Mouse (Mus musculus): ENCODE data around the gene Vamp2. TPM values are rescaled to one million over a fixed set of nuclear protein-coding genes. Genes with fewer than 3 reads are reported as not detected.

The Vamp2 gene
- total RNA-seq, 1 experiment = 7.1 TPM

DNA sequence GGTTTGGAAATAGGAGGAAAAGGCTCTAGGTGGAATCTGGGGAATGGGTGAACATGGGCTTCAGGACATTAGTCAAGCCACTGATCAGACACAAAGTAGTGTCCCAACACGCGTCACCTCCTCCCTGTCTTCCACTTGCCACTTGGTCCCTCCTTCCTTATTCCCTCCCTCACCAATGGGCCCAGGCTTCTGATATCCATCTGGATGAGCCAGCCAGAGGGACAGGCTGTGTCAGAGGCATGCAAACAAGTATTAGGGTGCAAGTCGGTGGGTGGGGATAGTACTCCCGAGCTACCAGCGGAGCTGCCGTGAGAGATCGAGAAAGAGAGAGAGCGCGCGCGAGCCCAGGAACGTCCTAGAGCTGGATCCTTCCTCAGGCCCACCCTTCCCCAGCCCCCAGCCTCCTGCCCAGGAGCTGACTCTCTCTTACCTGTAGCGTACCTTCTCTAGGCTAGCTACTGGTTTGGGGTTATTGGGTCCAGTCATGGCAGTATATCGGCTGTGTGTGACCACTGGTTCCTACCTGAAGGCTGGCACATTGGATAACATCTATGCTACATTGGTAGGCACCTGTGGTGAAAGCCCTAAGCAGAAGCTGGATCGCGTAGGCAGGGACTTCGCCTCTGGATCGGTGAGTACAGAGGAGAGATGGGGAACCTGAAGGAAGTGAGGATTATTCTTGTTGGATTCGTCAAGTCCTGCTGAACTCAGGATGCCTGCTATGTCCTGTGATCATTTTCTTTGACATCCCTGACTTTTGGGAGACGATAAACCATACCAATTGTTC is 37.8 kb downstream of the Vamp2 start:
- H3K27ac ChIP-seq (ENCODE audit: insufficient read depth, low read depth, low read length, poor library complexity, severe bottlenecking) = no peak overlapping the region
- no peaks in the 10 kb centered on the region for H3K9me3 ChIP-seq (ENCODE audit: control insufficient read depth, insufficient read depth, low read depth, low read length)
- H3K9ac ChIP-seq (ENCODE audit: insufficient read depth, low read depth, low read length, poor library complexity, severe bottlenecking) = no peak overlapping the region
- DNase-seq (ENCODE audit: low read depth, low spot score) = no peak
- H3K4me3 ChIP-seq (ENCODE audit: insufficient read depth in 1 of 2, low read depth in 1 of 2, low read length in 2 of 2, poor library complexity in 1 of 2, severe bottlenecking in 1 of 2) = peak overlapping the region; percentile 53 to 64
- TF ChIP-seq ZNF384 (IDR thresholded peaks at IDR 0.05; ENCODE audit: low read depth, low read length) = no peak
- H3K4me1 ChIP-seq (ENCODE audit: control insufficient read depth in 2 of 2, insufficient read depth in 2 of 2, low read length in 2 of 2, poor library complexity in 1 of 2) = peaks cover 0 to 8% of the 10 kb centered on the region in 2 experiments; a peak in 1 of 4 replicates
- in situ Hi-C loops (cut with MboI; ENCODE audit: low sequenced_read_pairs in 2 of 2, unreplicated experiment in 2 of 2) = loop anchor here in 1 of 2 experiments (5.0 kb wide), 1 partner anchor 64 kb away; no protein-coding TSS in a partner anchor
- H3K36me3 ChIP-seq (ENCODE audit: control insufficient read depth, insufficient read depth, low read length, poor library complexity, severe bottlenecking) = no peaks in the 10 kb centered on the region

DNA sequence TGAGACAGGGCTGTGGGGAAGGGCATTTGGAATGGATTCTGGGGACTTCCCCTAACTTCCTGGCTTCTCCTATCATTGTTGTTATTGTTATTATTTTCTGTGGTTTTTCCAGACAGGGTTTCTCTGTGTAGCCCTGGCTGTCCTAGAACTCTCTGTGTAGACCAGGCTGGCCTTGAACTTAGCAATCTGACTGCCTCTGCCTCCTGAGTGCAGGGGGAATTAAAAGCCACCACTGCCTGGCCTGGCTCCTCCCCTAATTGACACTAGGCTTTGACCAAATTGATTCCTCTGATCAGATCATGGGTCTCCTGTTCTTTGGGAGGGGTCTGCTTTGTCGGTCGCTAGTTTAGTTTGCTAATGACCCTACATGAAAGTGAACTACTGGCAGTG is 38.4 kb downstream of the Vamp2 start:
- peaks cover 0 to 10% of the 10 kb centered on the region in 2 experiments; a peak in 1 of 4 replicates for H3K4me1 ChIP-seq (ENCODE audit: control insufficient read depth in 2 of 2, insufficient read depth in 2 of 2, low read length in 2 of 2, poor library complexity in 1 of 2)
- H3K36me3 ChIP-seq (ENCODE audit: control insufficient read depth, insufficient read depth, low read length, poor library complexity, severe bottlenecking) = no peaks in the 10 kb centered on the region
- H3K9me3 ChIP-seq (ENCODE audit: control insufficient read depth, insufficient read depth, low read depth, low read length) = no peaks in the 10 kb centered on the region
- H3K9ac ChIP-seq (ENCODE audit: insufficient read depth, low read depth, low read length, poor library complexity, severe bottlenecking) = no peak overlapping the region
- peak overlapping the region in 1 of 2 experiments; percentile 64; a peak in 1 of 4 replicates for H3K4me3 ChIP-seq (ENCODE audit: insufficient read depth in 1 of 2, low read depth in 1 of 2, low read length in 2 of 2, poor library complexity in 1 of 2, severe bottlenecking in 1 of 2)
- no peak overlapping the region for H3K27ac ChIP-seq (ENCODE audit: insufficient read depth, low read depth, low read length, poor library complexity, severe bottlenecking)
- no peak for DNase-seq (ENCODE audit: low read depth, low spot score)
- TF ChIP-seq ZC3H11A (IDR thresholded peaks at IDR 0.05; ENCODE audit: borderline replicate concordance, low read depth, low read length) = no peak
- no peak for TF ChIP-seq ZNF384 (IDR thresholded peaks at IDR 0.05; ENCODE audit: low read depth, low read length)
- TF ChIP-seq MAFK (IDR thresholded peaks at IDR 0.05; ENCODE audit: insufficient read depth, low read depth, low read length) = no peak
- TF ChIP-seq CHD2 (IDR thresholded peaks at IDR 0.05; ENCODE audit: low read depth, low read length) = no peak
- no peak for TF ChIP-seq HCFC1 (IDR thresholded peaks at IDR 0.05; ENCODE audit: borderline replicate concordance, insufficient read depth, low read length)
- in situ Hi-C loops (cut with MboI; ENCODE audit: low sequenced_read_pairs in 2 of 2, unreplicated experiment in 2 of 2) = loop anchor here in 1 of 2 experiments (5.0 kb wide), 1 partner anchor 64 kb away; no protein-coding TSS in a partner anchor

- no peaks in the 10 kb centered on the region for H3K36me3 ChIP-seq (ENCODE audit: control insufficient read depth, insufficient read depth, low read length, poor library complexity, severe bottlenecking)
- no peak overlapping the region for H3K27ac ChIP-seq (ENCODE audit: insufficient read depth, low read depth, low read length, poor library complexity, severe bottlenecking)
- in situ Hi-C loops (cut with MboI; ENCODE audit: low sequenced_read_pairs in 2 of 2, unreplicated experiment in 2 of 2) = loop anchor here in 1 of 2 experiments (5.0 kb wide), 1 partner anchor 66 kb away; no protein-coding TSS in a partner anchor
- H3K9me3 ChIP-seq (ENCODE audit: control insufficient read depth, insufficient read depth, low read depth, low read length) = no peaks in the 10 kb centered on the region
- TF ChIP-seq CHD2 (IDR thresholded peaks at IDR 0.05; ENCODE audit: low read depth, low read length) (no peak), HCFC1 (IDR thresholded peaks at IDR 0.05; ENCODE audit: borderline replicate concordance, insufficient read depth, low read length) (no peak), ZNF384 (IDR thresholded peaks at IDR 0.05; ENCODE audit: low read depth, low read length) (no peak), MAFK (IDR thresholded peaks at IDR 0.05; ENCODE audit: insufficient read depth, low read depth, low read length) (no peak), ZC3H11A (IDR thresholded peaks at IDR 0.05; ENCODE audit: borderline replicate concordance, low read depth, low read length) (no peak)
- H3K9ac ChIP-seq (ENCODE audit: insufficient read depth, low read depth, low read length, poor library complexity, severe bottlenecking) = no peak overlapping the region
- H3K4me1 ChIP-seq (ENCODE audit: control insufficient read depth in 2 of 2, insufficient read depth in 2 of 2, low read length in 2 of 2, poor library complexity in 1 of 2) = peaks cover 0 to 14% of the 10 kb centered on the region in 2 experiments; a peak in 1 of 4 replicates
- no peak for DNase-seq (ENCODE audit: low read depth, low spot score)
- no peak overlapping the region for H3K4me3 ChIP-seq (ENCODE audit: insufficient read depth in 1 of 2, low read depth in 1 of 2, low read length in 2 of 2, poor library complexity in 1 of 2, severe bottlenecking in 1 of 2)
Measured at GRCm38 (mm10) chr11:69128426-69129122, 40.3 kb downstream of the Vamp2 start.

- Histone ChIP-seq H3K27ac (ENCODE audit: insufficient read depth, low read depth, low read length, poor library complexity, severe bottlenecking) (no peak overlapping the region), H3K36me3 (ENCODE audit: control insufficient read depth, insufficient read depth, low read length, poor library complexity, severe bottlenecking) (no peaks in the 10 kb centered on the region), H3K9ac (ENCODE audit: insufficient read depth, low read depth, low read length, poor library complexity, severe bottlenecking) (no peak overlapping the region), H3K4me1 (ENCODE audit: control insufficient read depth in 2 of 2, insufficient read depth in 2 of 2, low read length in 2 of 2, poor library complexity in 1 of 2) (peaks cover 0 to 14% of the 10 kb centered on the region in 2 experiments; a peak in 1 of 4 replicates), H3K4me3 (ENCODE audit: insufficient read depth in 1 of 2, low read depth in 1 of 2, low read length in 2 of 2, poor library complexity in 1 of 2, severe bottlenecking in 1 of 2) (peak overlapping the region; percentile 58 to 63; a peak in 2 of 4 replicates), H3K9me3 (ENCODE audit: control insufficient read depth, insufficient read depth, low read depth, low read length) (no peaks in the 10 kb centered on the region)
- in situ Hi-C loops (cut with MboI; ENCODE audit: low sequenced_read_pairs in 2 of 2, unreplicated experiment in 2 of 2) = no loop called here
- TF ChIP-seq MAFK (IDR thresholded peaks at IDR 0.05; ENCODE audit: insufficient read depth, low read depth, low read length) = peak; percentile 17; the same call in 1 of the 2 replicates
- TF ChIP-seq ZNF384 (IDR thresholded peaks at IDR 0.05; ENCODE audit: low read depth, low read length) = no peak
- no peak for TF ChIP-seq HCFC1 (IDR thresholded peaks at IDR 0.05; ENCODE audit: borderline replicate concordance, insufficient read depth, low read length)
- TF ChIP-seq ZC3H11A (IDR thresholded peaks at IDR 0.05; ENCODE audit: borderline replicate concordance, low read depth, low read length) = 0 out of 2 replicates have a peak, but pooled peaks have one; percentile 0
- no peak for TF ChIP-seq CHD2 (IDR thresholded peaks at IDR 0.05; ENCODE audit: low read depth, low read length)
- no peak for DNase-seq (ENCODE audit: low read depth, low spot score)
Measured at GRCm38 (mm10) chr11:69133566-69133922, 45.3 kb downstream of the Vamp2 start.
